Mouse (Mus musculus): Measurements from ENCODE around the gene Ccdc155. TPM values are rescaled to one million over a fixed set of nuclear protein-coding genes. Genes with fewer than 3 reads are reported as not detected.

Gene Ccdc155
- total RNA-seq, 2 experiments from 2014 or later: 5.1 to 5.2 TPM

DNA sequence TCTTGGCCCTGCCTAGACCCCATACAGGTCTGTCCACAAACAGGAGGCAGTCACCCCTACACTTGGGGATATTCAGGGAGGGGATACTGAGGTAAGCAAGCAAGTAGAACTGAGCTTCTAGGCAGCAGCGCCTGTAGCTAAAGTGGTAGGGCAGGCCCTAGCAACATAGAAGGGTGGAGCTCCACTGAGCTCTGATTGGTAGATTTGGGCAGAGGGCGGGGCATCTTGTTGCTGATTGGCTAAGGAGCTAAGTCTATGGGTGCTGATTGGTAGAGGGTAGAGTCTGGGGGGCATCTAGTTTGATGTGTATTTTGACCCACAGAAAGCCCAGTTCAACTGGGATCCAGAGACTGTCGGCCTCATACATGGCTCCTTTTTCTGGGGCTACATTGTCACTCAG is 35.2 kb downstream of the Ccdc155 start:
- intact Hi-C loops (cut with DNase I): no loop called here
- peak in 1 of 2 experiments; percentile 40 for DNase-seq (ENCODE audit: low spot score in 2 of 2)

DNA sequence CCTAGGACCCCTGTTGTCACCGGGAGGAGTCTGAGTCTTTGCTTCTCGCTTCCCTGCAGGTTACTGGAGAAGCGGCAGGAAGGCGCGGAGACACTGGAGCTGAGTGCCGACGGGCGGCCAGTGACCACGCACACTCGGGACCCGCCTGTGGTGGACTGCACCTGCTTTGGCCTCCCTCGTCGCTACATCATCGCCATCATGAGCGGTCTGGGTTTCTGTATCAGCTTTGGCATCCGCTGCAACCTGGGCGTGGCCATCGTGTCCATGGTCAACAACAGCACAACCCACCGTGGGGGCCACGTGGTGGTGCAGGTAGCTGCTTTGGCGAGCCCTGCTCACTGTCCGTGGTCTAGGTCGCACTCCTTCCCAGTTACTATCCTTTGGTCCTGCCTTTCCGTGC is 36.0 kb downstream of the Ccdc155 start:
- intact Hi-C loops (cut with DNase I): no loop called here
- peak in 1 of 2 experiments; percentile 23 for DNase-seq (ENCODE audit: low spot score in 2 of 2)

DNA sequence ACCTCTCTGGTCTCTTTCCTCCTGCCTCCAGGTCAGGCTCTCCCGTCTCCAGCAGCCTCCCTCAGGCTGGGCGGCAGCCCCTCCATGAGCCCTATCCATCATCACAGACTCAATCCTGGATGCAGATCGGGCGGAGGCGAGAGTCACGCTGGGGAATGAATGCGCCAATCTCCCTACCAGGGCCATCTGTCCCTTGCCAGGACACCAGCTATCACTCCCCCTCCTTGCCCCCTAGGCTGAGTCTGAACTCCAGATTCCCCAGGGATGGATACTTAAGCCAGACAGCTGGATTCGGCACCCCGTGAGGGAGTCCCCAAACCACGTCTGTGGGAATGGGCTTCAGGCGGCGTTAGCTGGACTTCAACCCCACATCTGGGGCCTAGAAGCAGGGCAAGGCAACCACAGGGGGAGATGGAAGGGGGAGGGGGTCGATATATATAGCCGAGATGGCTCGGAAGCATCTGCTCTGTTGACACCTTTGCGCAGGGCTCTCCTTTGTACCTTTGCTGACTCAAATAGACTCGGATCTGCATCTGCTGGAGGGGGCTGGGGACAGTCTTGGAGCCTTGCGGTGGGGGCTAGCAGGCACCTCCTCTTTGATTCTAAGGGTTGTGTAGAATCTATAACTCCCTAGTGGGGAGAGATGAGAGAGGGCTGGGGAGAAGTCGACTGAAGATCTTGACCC is 36.8 kb downstream of the Ccdc155 start:
- peak; percentile 61 to 74 for DNase-seq (ENCODE audit: low spot score in 2 of 2)
- intact Hi-C loops (cut with DNase I): loop anchor here (2.0 kb wide), 1 partner anchor 65 kb away; no protein-coding TSS in a partner anchor

DNA sequence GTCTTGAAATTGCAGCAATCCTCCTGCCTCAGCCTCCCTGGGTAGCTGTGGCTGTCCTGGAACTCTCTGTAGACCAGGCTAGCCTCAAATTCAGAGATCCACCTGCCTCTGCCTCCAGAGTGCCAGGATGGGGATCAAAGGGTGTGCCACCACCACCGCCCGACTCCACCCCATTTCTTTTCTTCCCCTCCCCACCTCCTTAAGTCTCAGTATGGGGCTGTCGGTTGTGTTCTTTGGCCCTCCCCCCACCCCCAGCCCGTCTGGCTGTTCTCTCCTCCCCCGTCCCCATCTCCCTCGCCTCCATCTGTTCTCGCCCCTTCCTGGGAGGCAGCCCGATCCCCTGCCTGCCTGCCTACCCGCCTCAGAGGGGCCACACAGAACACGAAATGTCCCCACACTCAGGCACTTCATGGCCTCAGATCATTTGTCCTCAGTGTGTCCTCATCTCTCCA is 37.7 kb downstream of the Ccdc155 start:
- peak; percentile 61 to 78 for DNase-seq (ENCODE audit: low spot score in 2 of 2)
- intact Hi-C loops (cut with DNase I): loop anchor here (2.0 kb wide), 1 partner anchor 66 kb away; no protein-coding TSS in a partner anchor

DNA sequence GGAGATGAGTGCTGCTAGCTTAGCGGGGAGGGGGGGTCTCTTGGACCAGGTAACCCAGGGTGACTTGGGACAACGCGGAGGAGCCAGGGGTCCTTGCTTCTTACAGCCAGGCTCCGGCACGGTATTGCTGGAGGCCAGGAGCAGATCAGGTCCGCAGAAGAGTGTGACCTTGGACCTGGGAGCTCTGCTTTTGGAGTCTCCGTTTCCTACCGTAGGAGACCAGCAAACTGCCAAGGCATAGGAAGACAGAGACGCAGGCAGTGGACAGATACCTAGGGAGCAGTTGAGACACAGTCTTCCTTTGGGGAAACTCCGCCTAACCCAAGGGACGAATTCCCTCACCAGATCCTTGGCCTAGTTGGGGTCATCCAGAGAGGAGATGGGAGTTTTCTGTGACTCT is 39.0 kb downstream of the Ccdc155 start:
- no peak for DNase-seq (ENCODE audit: low spot score in 2 of 2)
- intact Hi-C loops (cut with DNase I): loop anchor here (2.0 kb wide), 1 partner anchor 67 kb away; no protein-coding TSS in a partner anchor

DNA sequence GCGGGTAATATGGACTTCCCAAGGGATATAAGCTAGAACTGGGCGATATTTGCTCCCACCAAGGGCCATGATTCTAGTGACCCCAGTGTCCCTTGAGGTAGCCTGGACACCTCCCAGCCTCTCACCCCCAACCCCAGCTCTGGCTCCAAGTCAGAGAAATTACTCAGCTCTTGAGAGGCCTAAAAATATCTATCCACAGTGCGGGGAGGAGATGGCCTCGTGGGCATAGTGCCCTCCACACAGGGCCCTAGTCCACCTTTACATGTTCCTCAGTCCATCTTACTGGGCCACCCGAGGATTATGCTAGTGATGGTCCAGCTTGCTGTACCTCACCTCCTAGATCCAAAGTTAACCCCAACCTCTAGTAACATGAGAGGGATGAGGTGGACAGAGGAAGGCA is 39.9 kb downstream of the Ccdc155 start:
- DNase-seq (ENCODE audit: low spot score in 2 of 2): peak in 1 of 2 experiments; percentile 28
- intact Hi-C loops (cut with DNase I): no loop called here

DNA sequence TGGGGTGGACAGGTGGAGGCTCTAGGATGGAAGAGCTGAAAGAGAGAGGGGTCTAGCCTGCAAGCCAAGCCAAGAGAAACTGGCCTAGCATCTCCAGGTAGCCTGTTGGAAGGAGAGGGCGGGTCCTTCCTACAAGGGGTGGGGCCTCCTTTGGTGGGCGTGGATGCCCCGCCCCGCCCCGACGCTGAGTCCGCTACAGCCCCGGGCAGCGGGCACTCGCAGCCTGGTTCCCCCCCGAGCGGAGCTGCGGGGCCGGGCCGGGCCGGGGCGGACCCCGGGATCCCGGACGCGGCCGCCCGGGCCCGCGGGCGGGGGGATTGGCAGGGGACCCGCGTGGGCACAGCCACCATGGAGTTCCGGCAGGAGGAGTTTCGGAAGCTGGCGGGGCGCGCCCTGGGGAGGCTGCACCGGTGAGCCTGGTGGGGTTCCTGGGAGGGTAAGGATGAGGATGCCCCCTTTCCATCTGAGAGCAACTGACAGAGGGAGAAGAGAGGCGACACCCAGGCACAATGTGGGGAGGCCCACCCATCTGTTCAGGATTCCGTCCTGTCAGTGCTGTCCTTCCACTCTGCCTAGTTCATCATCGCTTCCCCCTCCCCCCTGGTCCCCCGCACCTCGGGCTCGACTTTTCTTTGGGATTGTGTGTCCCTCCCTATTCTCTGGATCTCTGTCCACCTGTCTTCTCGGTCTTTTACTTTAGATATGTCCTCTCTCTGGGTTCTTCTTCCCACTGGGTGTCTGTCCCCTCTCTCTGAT is 40.8 kb downstream of the Ccdc155 start, which contains the start of gene Slc17a7:
Gene Slc17a7, plus strand, starts transcription at position 215 of the 756 bp plus-strand sequence.
- peak; percentile 58 to 79 for DNase-seq (ENCODE audit: low spot score in 2 of 2)
- intact Hi-C loops (cut with DNase I): loop anchor here (2.0 kb wide), 2 partner anchors 33 to 135 kb away; no protein-coding TSS in a partner anchor

DNA sequence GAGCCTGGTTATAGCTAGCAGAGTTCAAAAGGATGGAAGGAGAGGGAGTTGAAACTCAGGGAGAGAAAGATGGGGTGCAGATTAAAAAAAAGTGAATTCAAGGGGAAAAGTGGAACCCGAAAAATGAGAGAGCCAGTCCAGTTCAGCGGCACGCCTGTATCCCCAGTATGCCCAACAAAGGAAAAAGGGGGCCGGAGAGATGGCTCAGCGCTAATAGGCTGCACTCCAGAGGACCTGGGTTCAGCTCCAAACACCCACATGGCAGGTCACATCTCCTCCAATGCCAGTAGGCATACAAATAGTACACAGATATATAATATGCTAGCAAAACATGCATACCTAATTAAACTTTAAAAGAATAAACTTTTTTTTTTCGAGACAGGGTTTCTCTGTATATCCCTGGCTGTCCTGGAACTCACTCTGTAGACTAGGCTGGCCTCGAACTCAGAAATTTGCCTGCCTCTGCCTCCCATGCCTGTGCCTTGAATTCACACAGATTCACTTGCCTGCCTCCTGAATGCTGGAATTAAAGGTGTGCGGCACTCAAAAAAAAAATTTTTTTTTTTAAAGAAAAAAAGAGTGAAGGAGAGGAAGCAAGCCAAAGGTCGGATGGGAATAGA is 41.6 kb downstream of the Ccdc155 start:
- no peak for DNase-seq (ENCODE audit: low spot score in 2 of 2)
- intact Hi-C loops (cut with DNase I): loop anchor here (2.0 kb wide), 2 partner anchors 34 to 136 kb away; no protein-coding TSS in a partner anchor

DNA sequence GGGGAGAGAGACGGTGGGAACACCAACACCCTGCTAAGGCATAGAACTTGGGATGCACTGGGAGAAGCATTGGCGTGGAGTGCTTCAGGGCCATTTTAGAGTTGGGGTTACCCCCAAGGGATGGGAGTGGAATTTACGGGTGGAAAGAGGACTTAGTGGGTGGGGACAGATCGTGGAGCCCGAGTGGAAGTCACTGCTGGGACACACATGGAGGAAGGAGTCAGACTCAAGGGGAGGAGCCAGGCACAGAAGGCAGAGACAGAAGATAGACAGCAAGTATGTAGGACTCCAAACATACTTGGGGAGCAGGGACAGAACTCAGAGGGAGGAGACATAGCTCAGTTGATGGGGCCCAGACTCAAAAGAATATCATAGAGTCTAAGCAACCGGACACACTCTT is 42.1 kb downstream of the Ccdc155 start:
- no peak for DNase-seq (ENCODE audit: low spot score in 2 of 2)
- intact Hi-C loops (cut with DNase I): loop anchor here (2.0 kb wide), 2 partner anchors 34 to 136 kb away; no protein-coding TSS in a partner anchor

DNA sequence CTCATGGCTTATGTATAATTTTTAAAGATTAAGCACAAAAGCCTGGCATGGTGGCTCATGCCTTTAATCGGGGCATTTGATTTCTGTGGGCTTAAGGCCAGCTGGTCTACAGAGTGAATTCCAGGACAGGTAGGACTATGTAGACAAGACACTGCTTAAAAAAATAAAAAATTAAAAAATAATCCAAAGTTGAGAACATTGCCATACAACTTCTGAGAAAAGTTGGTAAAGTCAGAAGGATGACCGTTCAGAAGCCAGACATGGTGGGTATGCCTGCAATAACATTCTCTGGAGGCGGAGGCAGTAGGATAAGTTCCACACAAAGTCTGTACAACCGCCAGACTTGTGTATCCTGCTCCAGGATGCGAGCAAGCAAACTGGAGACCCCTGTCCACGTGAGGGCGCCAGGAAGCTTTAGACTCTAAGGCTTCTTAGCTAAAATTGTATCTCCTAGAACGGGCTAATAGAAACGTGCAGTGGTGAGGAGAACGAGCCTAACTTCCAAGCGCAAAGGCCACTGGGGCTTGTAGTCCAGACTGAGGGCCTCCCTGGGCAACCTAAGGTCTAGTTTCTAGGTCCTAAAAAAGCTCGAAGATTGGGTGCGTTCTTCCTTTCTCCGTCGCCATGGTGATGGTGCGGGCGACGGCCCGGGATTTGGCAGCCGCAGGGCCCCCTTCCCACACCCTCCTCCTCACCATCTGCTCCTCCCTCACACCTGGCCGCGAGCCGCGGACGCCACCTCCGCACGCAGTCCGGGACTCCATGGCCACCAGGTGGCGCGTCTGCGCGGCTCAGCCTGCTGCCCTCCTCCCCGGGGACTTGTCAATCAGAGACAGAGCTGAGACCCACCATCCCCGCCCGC is 42.8 kb downstream of the Ccdc155 start:
- intact Hi-C loops (cut with DNase I): loop anchor here (2.0 kb wide), 2 partner anchors 35 to 137 kb away; no protein-coding TSS in a partner anchor
- peak; percentile 96 to 99 for DNase-seq (ENCODE audit: low spot score in 2 of 2)

DNA sequence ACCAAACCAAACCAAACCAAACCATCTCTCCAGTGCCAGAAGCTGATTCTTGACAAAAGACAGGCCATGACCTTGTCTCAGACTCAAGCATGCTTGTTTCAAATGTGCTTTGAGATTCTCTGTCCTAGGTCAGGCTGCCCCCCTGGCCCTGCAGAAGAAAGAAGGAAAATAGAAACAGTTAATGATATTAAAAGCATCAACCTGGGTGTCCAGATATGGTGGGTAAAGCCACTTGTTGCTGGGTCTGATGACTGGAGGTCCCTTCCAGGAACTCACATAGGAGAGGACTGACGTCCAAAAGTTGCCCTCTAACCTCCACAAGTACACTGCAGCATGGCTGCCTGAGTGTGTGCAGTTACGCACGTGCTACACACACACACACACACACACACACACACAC is 43.8 kb downstream of the Ccdc155 start:
- intact Hi-C loops (cut with DNase I): no loop called here
- DNase-seq (ENCODE audit: low spot score in 2 of 2): no peak

DNA sequence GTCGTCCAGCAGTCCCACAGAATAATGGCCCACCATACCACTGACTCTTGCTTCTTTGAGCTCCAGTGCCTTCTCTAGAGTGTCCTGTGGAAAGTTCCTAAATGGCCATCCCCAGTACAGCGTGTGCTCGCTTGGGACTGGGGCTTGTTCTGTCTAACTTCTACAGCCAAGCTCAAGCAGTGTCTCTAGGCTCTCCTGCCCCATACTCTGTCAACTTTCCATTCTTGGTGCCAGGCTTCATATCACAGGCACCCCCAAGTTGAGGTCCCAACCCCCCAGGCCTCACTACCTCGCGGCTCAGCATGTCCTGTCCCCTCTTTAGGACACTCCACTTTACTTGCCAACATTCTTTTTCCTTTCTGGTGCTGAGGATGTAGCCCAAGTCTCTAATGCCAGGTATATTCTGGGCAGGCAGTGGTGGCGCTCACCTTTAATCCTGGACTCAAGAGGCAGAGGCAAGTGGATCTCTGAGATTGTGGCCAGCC is 44.3 kb downstream of the Ccdc155 start:
- intact Hi-C loops (cut with DNase I): no loop called here
- DNase-seq (ENCODE audit: low spot score in 2 of 2): no peak

DNA sequence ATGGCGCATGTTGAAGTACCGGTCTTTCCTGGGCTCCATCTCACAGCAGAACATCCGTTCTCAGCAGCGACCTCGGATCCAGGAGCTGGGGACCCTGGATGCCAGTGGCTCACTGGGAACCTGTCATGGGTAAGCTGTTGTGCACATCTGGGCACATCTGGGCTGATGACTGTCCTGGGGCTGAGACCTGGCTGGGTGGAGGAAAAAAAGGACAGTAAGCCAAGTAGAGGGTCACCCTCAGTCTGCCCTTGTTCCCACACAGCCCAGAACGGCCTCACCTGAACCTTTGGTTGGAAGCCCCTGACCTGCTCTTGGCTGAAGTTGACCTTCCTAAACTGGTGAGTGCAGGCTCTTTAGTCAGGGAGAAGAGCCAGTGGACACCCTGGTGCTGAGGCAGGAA is 45.7 kb downstream of the Ccdc155 start:
- intact Hi-C loops (cut with DNase I): no loop called here
- no peak for DNase-seq (ENCODE audit: low spot score in 2 of 2)

DNA sequence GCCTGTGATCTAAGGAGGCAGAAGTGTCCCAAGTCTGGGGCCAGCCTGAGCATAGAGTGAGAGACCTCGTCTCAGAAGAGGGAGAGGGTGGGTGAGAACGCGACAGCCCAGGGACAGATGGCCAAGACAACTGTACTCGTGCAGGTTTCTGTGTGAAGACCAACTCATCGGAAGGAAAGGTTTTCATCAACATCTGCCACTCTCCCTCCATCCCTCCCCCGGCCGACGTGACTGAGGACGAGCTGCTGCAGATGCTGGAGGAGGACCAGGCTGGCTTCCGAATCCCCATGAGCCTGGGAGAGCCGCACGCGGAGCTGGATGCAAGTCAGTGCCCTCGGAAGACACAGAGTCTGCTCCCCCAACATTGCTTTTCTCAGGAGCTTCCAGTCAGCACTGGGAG is 47.2 kb downstream of the Ccdc155 start:
- intact Hi-C loops (cut with DNase I): no loop called here
- peak; percentile 59 to 60 for DNase-seq (ENCODE audit: low spot score in 2 of 2)

DNA sequence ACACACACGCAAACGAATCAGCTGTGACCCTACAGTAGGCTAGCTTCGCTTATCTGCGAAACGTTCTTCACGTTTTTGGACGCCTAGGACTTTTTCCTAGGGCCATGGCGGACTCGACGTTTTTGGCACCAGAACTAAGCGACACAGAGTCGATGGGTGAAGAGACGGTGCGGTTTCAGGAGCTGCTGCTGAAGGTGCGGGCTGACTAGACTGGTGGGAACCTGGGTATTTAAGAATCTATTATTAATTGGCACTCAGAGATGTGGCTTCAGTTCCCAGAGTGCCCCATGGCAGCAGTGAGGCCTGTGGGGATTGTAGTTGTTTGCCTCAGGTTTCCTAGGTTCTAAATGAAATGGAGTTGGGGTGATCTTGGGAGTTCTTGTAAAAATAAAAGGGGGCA is 48.5 kb downstream of the Ccdc155 start:
- intact Hi-C loops (cut with DNase I): no loop called here
- no peak for DNase-seq (ENCODE audit: low spot score in 2 of 2)

DNA sequence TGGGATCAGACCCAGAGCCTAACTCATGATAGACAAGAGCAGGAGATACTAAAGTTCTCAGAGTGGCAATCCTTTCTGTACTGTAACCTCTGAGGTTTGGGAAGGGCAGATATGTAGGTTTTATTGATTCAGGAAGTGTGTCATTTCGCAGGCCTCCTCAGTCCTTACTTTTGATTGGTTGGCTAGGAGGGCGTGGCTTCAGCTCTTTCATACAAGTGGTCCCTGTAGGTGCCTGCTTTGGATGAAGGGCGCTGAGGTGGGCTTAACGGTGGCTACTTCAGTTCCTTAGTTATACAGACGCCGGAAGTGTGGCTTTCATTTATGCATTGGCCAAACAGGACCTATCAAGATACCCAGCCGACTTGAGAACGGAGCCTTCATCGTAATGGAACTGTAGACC is 49.1 kb downstream of the Ccdc155 start:
- no peak for DNase-seq (ENCODE audit: low spot score in 2 of 2)
- intact Hi-C loops (cut with DNase I): no loop called here

DNA sequence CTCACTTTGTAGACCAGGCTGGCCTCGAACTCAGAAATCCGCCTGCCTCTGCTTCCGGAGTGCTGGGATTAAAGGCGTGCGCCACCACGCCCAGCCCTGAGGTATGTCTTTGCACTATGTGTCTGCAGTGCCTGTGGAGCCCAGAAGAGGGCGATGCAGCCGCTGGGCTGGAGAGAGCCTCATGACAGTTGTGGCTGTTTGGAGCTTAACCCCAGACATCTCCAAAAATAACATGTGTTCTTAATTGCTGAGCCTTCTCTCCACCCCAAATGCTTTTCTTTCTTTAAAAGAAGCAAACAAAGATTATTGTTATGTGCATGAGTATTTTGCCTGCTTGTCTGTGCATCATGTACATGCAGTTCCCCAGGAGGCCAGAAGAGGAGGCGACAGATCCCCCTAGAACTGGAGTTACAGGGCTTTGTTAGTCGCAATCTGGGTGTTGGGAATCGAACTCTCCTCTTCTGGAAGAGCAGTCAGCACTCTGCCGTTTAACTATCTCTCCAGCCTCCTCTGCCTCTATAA is 49.6 kb downstream of the Ccdc155 start:
- DNase-seq (ENCODE audit: low spot score in 2 of 2): peak in 1 of 2 experiments; percentile 40
- intact Hi-C loops (cut with DNase I): loop anchor here (1.0 kb wide), 1 partner anchor 27 kb away; the partner anchor contains the start of gene Rpl13a

DNA sequence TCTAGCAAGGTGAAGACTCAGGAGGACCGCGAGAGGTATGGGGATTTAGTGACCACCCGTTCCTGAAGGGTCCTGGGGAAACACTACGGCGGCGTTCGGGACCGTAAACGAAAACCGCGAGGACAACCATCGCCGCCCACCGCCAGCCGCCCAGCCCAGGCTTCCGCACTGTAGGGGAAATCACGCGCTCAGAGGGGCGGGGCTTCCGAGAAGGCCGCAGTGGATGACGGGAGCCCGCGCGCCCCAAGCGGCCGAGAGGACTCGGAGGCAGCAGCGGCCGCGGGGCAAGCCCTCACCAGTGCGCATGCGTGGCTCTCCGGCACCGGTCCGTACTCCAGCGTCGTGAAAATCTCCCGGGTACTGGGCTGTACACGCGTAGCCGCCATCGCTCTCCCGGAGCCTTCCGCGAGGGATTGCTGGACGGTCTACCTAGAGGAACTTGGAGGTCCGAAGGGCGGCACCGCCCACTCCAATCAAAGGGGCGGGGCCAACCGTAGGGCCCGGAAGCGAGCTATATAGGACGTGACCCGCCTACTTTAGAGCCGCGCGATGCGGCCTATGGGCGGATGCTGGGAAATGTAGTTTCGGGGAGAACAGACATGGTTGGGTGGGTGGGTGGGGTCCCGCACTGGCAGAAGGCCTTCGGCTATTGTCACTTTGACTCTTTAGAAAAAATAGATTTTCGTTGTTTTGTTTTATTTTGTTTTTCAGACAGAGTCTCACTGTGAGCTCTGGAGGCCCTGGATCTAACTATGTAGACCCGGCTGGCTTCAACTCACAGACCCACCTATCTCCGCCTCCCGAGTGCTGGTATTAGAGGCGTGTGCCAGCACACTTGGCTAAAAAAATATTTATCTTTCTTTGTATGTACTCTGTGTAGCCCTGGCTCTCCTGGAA is 50.3 kb downstream of the Ccdc155 start, which contains the start of the genes Pih1d1 and Aldh16a1:
Gene Pih1d1, plus strand, starts transcription at position 208 of the 897 bp plus-strand sequence.
Gene Aldh16a1, minus strand, starts transcription at position 489 of the 897 bp plus-strand sequence.
- peak; percentile 97 to 98 for DNase-seq (ENCODE audit: low spot score in 2 of 2)
- intact Hi-C loops (cut with DNase I): loop anchor here (1.0 kb wide), 1 partner anchor 26 kb away; the partner anchor contains the start of gene Rpl13a
